Mouse (Mus musculus) 3134 (cell line): Measurements from ENCODE around the gene Atcay.
A peak's percentile ranks its signal among the peaks of the same experiment; 100 is the strongest.
"Not testable (repeated sequence)": the region's sequence is repeated elsewhere in the genome, so short reads cannot be mapped to it uniquely, and the experiment has no call there.

Experiments
- DNase-seq: peaks from one replicate; pipeline ENCODE4 v3.0.0-alpha.2; 2011; ENCODE audit warnings: low spot score; ENCODE audit not compliant: insufficient read length; ENCODE audit errors: extremely low read depth

The Atcay gene

DNA sequence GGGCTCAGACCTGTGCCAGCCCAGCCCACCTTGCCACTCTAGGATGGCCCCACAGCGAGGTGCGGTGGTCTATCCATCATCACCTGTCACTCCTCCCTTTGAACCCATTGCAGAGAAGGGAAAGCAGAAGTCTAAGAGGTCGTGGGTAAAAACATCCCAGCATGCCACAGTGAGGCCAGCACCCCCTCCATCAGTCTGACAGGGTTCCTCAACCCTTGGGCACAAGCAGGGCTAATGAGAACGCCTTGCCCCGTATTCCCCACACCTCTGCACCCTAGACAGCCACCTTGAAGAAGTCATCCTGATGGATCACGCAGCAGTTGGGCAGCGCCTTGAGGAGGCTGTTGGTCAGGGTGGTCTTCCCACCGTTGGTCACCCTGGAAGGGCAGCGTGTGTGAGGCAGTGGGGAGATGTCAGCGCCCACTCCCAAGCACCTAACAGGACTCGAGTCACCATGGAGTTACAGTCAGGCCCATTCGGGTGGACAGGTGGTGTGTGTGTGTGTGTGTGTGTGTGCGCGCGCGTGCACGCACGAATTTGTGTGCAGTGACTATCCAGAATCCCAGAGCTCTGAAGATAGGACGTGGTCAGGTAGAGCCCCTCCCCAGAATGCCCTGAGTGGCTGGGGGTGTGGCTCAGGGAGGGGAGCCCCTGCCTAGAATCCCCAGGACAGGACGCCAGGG is 29.9 kb downstream of the Atcay start:
- no peak for DNase-seq

DNA sequence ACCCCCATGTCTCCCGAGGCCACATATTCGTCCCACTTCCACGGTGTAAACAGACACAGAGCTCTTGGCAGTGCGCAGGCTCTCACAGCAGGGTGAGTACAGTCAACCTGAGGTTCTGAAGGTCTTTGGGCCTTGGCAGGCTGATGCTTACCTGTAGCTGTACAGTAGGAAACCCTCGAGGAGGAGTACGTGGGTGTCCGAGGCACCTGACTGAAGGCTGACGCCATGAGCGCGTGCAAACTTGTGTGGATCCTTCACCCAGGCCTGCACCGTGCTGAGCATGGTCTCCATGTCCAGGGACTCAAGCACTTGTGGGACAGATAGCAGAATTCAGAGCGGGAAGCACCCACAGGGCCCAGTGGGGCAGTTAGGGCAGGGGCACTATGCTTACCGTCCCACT is 30.5 kb downstream of the Atcay start:
- DNase-seq: no peak

DNA sequence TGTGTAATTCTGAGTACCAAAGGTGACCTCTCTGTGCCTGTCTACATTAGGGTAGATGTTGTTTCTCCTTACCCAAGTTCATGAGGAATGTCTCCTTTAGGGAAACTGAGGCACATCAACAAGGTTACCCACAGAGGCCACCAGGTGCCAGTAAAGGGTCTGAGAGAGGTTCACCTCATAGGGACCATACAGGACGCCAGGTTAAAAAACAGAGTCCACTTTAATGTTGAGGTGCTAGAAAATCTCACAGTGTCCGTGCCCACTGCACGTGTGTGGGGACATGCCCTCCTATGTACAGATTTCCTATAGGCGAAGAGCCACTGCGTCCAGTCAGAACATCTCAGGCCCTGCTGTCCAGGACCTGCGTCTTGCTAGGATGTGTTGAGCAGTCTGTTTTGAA is 31.6 kb downstream of the Atcay start:
- no peak for DNase-seq

DNA sequence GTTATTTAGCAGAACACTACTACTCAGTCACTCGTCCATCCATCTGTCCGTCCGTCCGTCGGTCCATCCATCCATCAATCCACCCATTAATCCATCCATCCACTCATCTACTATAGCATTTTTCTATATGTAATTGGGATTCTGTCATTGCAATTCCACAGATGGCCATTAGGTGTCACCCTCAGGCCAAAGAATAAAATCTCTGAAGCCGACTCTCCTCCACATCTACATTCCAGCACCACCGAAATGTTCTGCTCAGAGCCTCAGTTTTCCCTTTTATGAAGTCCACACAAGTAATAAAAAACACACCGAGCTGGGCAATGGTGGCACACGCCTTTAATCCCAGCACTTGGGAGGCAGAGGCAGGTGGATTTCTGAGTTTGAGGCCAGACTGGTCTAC is 32.4 kb downstream of the Atcay start:
- no peak for DNase-seq

DNA sequence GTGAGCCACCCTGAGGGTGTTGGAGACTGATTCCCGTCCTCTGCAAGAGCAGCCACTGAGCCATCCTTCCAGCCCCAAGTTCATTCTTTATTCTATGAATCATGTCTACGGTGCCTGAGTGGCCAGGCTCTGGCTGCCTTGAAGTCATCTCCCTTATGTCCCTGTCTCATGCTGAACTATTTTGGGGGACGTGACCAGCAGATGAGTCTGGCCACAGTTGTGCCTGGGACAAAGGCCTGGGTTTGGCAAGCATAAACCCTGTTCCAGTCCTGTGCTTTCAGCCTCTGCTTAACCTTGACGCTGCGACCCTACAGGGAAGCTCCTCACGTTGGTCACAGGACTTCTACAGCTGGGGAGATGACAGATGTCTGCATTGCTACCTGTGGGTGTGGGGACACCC is 33.3 kb downstream of the Atcay start:
- DNase-seq: no peak

DNA sequence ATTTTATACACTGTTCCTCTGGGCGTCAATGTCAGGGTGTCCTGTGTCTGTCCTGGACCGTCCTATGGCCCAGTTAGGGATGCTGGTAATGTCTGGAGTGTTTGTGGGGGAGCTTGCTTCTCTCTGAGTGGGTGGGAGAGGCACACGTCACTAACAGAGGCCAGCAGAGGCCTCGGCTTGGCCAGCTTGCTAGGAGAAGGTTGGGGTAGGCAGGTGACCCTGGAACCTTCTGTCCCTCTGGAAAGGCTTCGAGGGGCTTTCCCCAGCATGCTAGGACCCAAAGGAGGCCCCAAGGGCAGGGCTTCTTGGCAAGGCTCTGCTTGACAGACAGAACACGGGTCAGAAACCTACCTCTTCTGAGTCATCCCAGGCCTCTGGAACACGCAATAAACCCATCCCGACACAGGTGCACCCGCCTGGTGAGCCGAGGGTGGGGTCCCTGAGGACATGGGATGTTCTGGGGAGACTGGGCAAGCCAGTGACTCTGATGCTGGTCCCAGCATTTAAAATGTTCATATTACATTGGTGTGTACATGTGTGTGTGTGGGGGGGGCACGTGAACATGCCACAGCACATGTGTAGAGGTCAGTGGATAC is 34.1 kb downstream of the Atcay start:
- DNase-seq: no peak

DNA sequence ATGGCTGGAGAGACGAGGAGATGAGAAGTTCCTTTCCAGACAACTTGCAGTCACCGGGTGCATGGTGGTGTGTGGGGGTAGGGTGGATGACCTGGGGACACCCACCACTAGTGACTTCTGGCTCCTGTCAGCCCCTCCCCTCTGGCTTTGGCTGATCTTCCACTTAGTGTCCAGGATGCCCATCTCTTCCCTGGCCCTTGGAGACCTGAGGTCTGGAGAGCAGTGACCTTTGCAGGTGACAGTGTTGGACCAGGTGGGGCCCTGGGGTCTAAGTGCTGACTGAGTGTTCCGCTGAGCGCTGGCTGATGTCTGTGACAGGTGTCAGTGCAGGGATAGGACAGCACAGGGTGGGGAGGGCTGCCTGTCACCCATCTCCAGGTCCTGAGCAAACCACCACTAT is 35.3 kb downstream of the Atcay start:
- DNase-seq: no peak

DNA sequence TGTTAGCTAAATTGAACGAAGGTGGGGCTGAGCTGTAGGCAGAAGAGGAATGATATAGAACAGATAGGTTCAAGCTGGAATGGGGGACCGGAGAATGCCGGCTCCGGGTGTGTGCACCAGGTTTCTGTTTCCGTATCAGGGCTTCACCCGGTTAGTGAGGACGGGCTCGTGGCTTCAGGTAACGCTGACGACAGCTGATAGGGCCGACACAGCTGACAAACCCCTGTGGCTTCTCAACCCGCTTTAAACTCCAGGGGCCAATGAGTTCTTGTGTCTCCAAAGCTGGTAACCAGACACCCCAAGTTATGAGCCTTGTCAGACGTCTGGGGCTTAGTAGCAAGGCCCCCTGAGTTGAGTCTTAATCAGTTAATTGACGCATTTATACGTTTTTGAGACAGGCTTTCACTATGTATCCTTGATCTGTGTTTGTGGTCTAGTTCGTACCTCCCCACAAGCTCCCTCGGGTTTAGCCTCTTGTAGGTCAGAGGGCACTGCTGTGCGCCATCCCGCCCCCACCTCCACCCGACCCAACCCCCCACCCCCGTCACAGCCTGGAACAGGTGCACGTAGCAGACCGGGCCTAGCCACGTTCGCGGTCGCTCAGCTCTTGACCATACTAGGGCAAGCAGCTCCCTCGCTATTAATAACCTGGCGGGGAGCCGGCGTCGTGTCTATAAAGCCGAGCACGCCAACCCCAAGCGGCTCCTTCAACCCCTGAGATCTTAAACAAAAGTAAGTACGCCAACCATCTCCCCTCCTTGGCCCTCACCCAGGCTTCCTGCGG is 36.5 kb downstream of the Atcay start:
- DNase-seq: no peak

DNA sequence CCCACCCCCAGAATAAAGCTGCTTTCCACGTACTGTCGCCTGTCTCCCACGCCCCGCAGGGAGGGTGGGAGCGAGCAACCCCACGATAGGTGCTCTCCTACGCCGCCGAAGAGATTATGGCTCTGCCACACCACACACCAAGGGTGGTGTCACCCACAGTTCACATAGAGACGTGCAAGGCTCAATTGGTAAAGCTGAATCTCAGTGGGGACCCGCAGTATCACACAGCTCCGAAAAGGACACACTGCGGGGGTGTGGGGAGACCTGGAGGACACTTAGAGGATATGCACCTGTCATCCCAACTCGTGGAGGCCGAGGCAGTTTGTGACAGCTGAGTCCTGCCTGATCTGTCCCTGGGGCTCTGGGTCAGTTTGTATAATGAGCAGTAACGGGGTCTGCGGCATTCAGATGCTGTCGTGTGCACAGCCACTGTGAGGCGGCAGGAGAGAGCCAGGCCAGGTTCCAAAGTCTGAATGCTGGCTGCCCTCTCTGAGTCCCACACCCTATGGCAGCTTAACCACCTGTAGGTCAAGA is 37.6 kb downstream of the Atcay start:
- no peak for DNase-seq

DNA sequence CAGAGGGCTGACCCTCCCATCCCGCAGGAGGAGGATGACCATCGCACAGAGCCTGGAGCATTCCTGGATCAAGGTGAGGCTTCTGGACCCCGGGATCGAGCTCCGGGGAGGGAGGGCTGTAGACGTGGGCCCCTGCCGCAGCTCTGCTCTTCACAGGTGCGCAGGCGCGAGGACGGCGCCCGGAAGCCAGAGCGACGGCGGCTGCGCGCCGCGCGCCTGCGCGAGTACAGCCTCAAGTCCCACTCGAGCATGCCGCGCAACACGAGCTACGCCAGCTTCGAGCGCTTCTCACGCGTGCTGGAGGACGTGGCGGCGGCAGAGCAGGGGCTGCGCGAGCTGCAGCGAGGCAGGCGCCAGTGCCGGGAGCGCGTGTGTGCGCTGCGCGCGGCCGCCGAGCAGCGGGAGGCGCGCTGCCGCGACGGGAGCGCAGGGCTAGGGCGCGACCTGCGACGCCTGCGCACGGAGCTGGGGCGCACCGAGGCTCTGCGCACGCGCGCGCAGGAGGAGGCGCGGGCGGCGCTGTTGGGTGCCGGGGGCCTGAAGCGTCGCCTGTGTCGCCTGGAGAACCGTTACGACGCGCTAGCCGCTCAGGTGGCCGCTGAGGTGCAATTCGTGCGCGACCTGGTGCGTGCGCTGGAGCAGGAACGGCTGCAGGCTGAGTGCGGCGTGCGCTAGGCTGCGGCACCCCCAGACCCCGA is 38.2 kb downstream of the Atcay start:
- peak; percentile 81 for DNase-seq

DNA sequence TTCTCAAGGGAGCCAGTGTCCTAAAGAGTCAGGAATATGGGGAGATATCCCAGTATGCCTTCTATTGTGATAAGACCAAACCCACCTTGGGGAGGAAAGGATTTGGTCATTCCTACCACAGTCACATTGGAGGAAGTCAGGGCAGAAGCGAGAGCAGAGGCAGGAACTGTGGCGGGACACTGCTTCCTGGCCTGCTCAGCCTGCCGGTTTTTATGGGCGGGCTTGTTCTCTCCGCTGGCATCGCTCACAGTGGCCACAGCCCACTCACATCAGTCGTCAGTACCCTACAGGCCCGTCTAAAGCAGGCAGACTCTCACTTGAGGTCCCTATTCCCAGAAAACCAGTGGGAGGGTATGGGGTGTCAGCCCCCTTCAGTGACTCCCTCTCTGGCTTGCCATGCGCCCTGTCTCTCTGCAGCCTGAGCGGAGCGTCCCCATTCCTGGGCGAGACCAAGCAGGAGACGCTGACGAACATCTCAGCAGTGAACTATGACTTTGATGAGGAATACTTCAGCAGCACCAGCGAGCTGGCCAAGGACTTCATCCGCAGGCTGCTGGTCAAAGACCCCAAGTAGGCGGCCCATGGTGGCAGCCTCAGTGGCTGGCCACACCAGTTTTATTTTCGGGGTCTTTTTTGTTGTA is 39.2 kb downstream of the Atcay start:
- no peak for DNase-seq

DNA sequence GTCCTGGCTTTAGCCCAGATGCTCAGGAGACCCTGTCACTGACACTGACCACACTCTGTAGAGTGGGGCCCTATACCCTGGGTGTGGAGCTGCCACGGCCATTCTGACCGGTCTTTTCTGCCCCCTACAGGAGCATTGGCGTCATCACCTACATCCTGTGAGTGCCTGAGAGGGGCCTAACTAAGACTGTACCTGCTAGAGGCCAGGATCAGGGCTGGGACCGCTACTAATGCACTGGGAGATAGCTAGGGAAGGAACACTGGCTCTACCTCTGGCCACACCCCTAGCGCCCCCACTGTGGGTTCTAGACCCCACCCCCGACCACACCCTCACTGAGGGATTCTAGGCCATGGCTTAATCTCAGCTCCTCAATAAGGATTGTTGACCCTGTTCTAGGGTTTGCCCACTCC is 39.7 kb downstream of the Atcay start:
- DNase-seq: no peak

DNA sequence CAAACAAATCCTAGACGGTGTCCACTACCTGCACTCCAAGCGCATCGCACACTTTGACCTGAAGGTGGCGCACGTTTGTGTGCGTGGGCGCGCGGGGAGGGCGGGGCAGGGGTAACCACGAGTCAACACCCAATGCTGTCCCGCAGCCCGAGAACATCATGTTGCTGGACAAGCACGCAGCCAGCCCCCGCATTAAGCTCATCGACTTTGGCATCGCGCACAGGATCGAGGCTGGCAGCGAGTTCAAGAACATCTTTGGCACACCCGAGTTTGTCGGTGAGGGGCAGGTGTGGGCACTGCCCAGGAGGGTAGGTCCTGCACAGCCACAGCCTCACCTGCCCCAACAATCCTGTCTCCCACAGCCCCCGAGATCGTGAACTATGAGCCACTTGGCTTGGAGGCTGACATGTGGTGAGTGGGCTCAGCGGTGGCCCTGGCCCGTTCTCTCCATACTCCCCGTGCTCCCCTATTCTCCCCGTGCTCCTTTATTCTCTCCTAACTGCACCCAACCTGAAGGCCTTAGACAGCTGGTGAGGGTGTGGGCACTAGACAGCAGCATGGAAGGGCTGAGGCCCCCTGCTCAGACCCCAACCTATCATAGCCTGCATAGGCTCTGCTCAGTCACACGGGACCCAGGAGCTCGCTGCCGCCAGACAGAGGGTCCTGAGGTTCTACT is 40.3 kb downstream of the Atcay start:
- no peak for DNase-seq

DNA sequence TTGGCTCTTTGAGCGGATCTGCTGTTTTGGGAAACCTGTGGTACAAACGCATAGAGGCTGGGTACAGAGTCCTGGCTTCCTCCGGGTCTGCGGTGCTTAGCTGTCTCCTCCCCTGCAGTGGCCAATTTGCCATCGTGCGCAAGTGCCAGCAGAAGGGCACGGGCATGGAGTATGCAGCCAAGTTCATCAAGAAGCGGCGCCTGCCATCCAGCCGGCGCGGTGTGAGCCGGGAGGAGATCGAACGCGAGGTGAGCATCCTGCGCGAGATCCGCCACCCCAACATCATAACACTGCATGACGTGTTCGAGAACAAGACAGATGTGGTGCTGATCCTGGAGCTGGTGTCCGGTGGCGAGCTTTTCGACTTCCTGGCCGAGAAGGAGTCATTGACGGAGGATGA is 40.8 kb downstream of the Atcay start:
- DNase-seq: no peak

DNA sequence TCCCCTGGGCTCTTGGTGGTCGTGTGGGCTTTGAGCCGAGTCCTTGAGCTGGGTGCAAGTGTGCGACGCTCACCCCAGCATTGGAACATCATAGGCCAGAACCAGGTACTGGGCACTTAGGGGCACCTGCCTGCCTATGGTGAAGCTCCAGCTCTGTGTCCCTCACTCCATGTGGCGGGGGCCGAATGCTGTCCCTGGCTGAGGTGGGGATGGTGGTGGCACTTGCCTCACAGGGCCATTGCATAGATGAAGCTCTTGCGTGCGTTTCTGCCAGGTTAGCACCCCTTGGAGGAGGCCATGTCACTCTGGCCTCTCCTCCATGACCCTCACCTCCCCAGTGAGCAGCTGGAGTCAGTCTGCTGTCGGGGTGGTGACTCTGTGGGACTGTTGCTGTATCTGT is 43.5 kb downstream of the Atcay start:
- no peak for DNase-seq

DNA sequence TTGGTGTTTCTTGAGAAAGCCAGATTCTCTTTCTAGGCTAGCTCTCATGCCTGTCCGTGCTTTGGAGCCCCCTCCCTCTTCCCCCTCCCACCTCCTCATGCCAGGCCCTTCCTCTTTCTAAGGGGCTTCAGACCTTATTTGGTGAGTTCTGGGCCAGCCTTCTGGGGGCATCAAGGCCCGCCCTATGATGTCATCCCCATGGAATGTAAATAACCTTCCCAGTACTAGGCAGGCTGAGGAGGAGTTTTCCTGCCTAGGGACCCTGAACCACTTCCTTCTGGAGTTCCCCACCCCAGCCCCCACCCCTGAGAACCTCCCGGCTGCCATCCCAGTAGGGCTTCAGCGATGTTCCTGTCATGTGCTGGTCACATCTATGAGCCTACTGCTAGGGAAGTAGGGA is 45.9 kb downstream of the Atcay start:
- no peak for DNase-seq

DNA sequence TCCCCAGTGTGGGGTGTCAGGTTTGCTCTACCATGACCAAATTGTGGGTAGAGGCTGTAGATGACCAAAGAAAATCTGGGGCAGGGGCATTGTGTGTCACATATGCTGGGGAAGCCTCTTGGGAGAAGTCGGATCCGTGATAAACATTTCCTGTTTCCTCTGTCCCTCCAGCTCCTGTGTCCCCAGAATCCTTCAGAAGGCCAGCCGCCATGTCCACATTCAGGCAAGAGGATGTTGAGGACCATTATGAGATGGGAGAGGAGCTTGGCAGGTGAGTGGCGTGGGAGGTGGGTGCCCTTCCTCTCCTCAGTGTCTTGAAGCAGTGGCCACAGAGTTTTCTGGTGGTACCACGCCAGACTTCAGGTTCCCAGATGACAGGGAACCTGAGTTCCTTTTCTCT is 46.8 kb downstream of the Atcay start, which contains the start of gene 4930442H23Rik:
Gene 4930442H23Rik (minus strand): TSS at position 45 of the 400 bp plus-strand sequence.
- DNase-seq: no peak

DNA sequence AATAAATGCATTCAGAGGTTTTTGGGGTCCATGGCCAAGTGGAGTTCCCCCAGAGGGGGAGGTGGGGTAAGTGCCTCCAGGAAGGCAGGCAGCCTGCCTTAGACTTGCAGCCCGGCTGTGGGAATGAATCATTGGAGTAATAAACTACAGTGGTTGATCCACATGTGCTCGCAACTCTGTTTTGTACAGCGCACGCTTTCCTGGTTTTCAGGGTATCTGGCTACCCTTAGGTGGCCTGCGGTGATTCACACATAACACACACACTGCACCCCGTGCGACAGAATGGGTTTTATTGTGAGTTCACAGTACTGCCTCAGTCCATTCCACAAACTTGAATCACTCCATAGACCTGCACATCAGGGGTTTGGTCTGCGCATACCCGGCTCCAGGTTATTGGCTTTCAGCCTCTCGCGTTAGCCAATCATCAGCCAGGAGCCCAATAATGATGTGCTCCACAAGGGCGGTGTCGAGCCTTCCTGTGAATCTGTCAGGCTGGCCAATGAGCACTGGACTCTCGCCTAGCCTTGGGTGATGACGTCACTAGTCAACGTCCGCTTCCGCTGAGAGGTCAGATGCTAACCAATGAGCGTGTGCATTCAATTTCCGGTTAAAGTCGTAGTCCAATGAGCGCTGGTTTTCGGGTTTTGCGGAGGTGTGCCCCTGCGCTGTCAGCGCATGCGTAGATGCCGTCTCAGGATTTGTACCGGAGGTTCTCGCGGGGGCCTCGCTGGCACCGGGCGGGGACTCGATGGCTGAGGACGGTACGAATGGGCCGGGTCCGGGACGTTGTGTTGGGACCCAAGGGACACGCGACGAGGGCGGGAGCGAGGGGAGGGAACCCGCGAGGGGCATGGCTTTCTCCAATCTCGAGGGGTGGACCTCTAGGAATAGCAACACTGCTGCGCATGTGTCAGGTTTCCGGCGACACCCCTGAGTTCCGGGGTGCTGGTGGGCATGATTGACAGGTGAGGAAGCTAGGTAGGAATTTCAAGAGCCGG is 48.0 kb downstream of the Atcay start, which contains the start of gene Dapk3:
Gene Dapk3 (plus strand): TSS at position 670 of the 998 bp plus-strand sequence.
- peak; percentile 96 for DNase-seq

DNA sequence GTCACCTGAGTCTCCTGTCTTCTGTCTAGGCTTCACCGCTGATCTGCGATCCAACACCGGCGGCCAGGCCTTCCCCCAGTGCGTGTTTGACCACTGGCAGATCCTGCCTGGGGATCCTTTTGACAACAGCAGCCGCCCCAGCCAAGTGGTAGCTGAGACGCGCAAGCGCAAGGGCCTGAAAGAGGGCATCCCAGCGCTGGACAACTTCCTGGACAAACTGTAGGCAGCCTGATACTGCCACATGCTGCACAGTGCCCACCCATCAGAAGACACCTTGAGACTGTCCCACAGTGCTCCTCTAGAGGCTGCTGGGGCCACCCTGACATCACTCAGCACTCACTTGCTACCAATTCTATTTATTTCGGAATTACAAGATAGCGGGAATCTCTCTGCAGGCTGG is 48.8 kb downstream of the Atcay start:
- not testable (repeated sequence) for DNase-seq
